Mouse (Mus musculus): ENCODE measurements around the gene Spata2l.

GRCm38 (mm10) chr8:123228416-123228815 lies 7.6 kb downstream of the Spata2l start:
- TF ChIP-seq CTCF (IDR thresholded peaks at IDR 0.05; ENCODE audit: low read depth, low read length) (no peak), EP300 (IDR thresholded peaks at IDR 0.05; ENCODE audit: insufficient read depth, low read depth, low read length) (no peak), POLR2A (IDR thresholded peaks at IDR 0.05; ENCODE audit: insufficient read depth, low read length) (no peak)

All from ES-Bruce4 (cell line).